Mouse (Mus musculus) left cerebral cortex, adult 9 months (tissue): ENCODE measurements around the gene Gmds.
A peak's percentile ranks its signal among the peaks of the same experiment; 100 is the strongest.

Source experiments
- DNase-seq, 2 experiments: peaks; one replicate each; pipeline ENCODE4 v3.0.0; 2022; ENCODE audit warnings: low spot score in 2 of 2

The Gmds gene

GRCm38 (mm10) chr13:31812701-31813100 lies 525.8 kb downstream of the Gmds start:
- DNase-seq, result no peak

- no peak for DNase-seq
Observed at GRCm38 (mm10) chr13:31811542-31812021, 527.0 kb downstream of the Gmds start.

GRCm38 (mm10) chr13:31810693-31811541 lies 527.6 kb downstream of the Gmds start:
- no peak for DNase-seq

- no peak for DNase-seq
Observed at GRCm38 (mm10) chr13:31810375-31810692, 528.2 kb downstream of the Gmds start.

GRCm38 (mm10) chr13:31809701-31810100 lies 528.8 kb downstream of the Gmds start:
- no peak for DNase-seq

GRCm38 (mm10) chr13:31808804-31809420 lies 529.6 kb downstream of the Gmds start:
- no peak for DNase-seq

- no peak for DNase-seq
Observed at GRCm38 (mm10) chr13:31808116-31808803, 530.3 kb downstream of the Gmds start.

- no peak for DNase-seq
Observed at GRCm38 (mm10) chr13:31807736-31808115, 530.8 kb downstream of the Gmds start.

- DNase-seq, result no peak
Observed at GRCm38 (mm10) chr13:31806890-31807735, 531.4 kb downstream of the Gmds start.

- peak in 1 of 2 experiments; percentile 47 for DNase-seq
Observed at GRCm38 (mm10) chr13:31806428-31806832, 532.1 kb downstream of the Gmds start, which contains the start of gene Foxc1. Foxc1 (plus strand) TSS chr13:31806633.

- DNase-seq, result no peak
Observed at GRCm38 (mm10) chr13:31805831-31806427, 532.6 kb downstream of the Gmds start.

GRCm38 (mm10) chr13:31804571-31804970 lies 534.0 kb downstream of the Gmds start:
- no peak for DNase-seq

- DNase-seq, result no peak
Observed at GRCm38 (mm10) chr13:31803166-31804093, 535.1 kb downstream of the Gmds start.

GRCm38 (mm10) chr13:31802447-31802846 lies 536.1 kb downstream of the Gmds start:
- DNase-seq, result no peak

GRCm38 (mm10) chr13:31801703-31802305 lies 536.7 kb downstream of the Gmds start:
- DNase-seq, result no peak

- DNase-seq, result peak in 1 of 2 experiments; percentile 78
Observed at GRCm38 (mm10) chr13:31800581-31801576, 537.7 kb downstream of the Gmds start.

GRCm38 (mm10) chr13:31798075-31798474 lies 540.5 kb downstream of the Gmds start:
- DNase-seq, result no peak

GRCm38 (mm10) chr13:31797346-31797745 lies 541.2 kb downstream of the Gmds start:
- DNase-seq, result no peak
